Mouse (Mus musculus) midbrain, embryonic 12.5 days (tissue): ENCODE data around the gene Mphosph10. TPM values are rescaled to one million over a fixed set of nuclear protein-coding genes. Genes with fewer than 3 reads are reported as not detected.
A peak's percentile ranks its signal among the peaks of the same experiment; 100 is the strongest.

Experiments used
- ATAC-seq: fragments of 200-750 bp; cut with Nextera tagmentation; 2 replicates; pipeline ENCODE4 v1.8.0; 2017; ENCODE audit warnings: low read depth, moderate TSS enrichment, moderate library complexity; ENCODE audit not compliant: low FRiP score
- H3K27ac ChIP-seq: fragments of 300-500 bp; sonication (generic); replicated peaks from 2 replicates; pipeline ENCODE4 v1.5.1; 2016; ENCODE audit warnings: mild to moderate bottlenecking
- H3K27me3 ChIP-seq: fragments of 300-500 bp; sonication (generic); 2 replicates; pipeline ENCODE4 v1.6.1; 2016; ENCODE audit warnings: mild to moderate bottlenecking
- H3K36me3 ChIP-seq: fragments of 300-500 bp; sonication (generic); 2 replicates; pipeline ENCODE4 v1.6.1; 2016
- H3K4me1 ChIP-seq: fragments of 300-500 bp; sonication (generic); 2 replicates; pipeline ENCODE4 v1.6.1; 2016
- H3K4me2 ChIP-seq: fragments of 300-500 bp; sonication (generic); replicated peaks from 2 replicates; pipeline ENCODE4 v1.6.1; 2016; ENCODE audit warnings: mild to moderate bottlenecking, moderate library complexity
- H3K4me3 ChIP-seq: fragments of 300-500 bp; sonication (generic); 2 replicates; pipeline ENCODE4 v1.5.1; 2016; ENCODE audit warnings: mild to moderate bottlenecking
- H3K9ac ChIP-seq: fragments of 300-500 bp; sonication (generic); replicated peaks from 2 replicates; pipeline ENCODE4 v1.6.1; 2016; ENCODE audit warnings: mild to moderate bottlenecking, moderate library complexity
- H3K9me3 ChIP-seq: fragments of 300-500 bp; sonication (generic); 2 replicates; pipeline ENCODE4 v1.6.1; 2016; ENCODE audit warnings: mild to moderate bottlenecking
- WGBS: fragments of 180-500 bp; shearing (Covaris S2); methylation state at CpG from one replicate; pipeline ENCODE4 v1.1.7; 2016; 5-methylcytosine and 5-hydroxymethylcytosine counted together
- polyA plus RNA-seq: library from polyadenylated mRNA; unstranded; fragments of >200 nt; fragmentation: Nextera tagmentation; extraction: Ambion mirVana; gene quantifications from 2 replicates; pipeline ENCODE4 v1.2.1, GENCODE M21; 2016

The Mphosph10 gene
- polyA plus RNA-seq, 1 experiment from 2014 or later, result 42.2 TPM

GRCm38 (mm10) chr7:64371940-64372878 is 19.9 kb downstream of the Mphosph10 start:
- peaks cover 32% of the 10 kb centered on the region for H3K36me3 ChIP-seq
- H3K27me3 ChIP-seq, result no peaks in the 10 kb centered on the region
- H3K4me2 ChIP-seq, result no peak overlapping the region
- H3K27ac ChIP-seq, result no peak overlapping the region
- H3K9me3 ChIP-seq, result no peaks in the 10 kb centered on the region
- ATAC-seq, result no peak
- WGBS, result 92% methylated on average over 23 of the region's 23 CpGs
- no peak overlapping the region for H3K9ac ChIP-seq
- H3K4me3 ChIP-seq, result no peak overlapping the region
- peaks cover 10% of the 10 kb centered on the region for H3K4me1 ChIP-seq

GRCm38 (mm10) chr7:64369841-64370240 is 22.2 kb downstream of the Mphosph10 start:
- no peak overlapping the region for H3K4me2 ChIP-seq
- H3K27ac ChIP-seq, result no peak overlapping the region
- H3K9ac ChIP-seq, result no peak overlapping the region
- no peak for ATAC-seq
- H3K9me3 ChIP-seq, result no peaks in the 10 kb centered on the region
- no peaks in the 10 kb centered on the region for H3K27me3 ChIP-seq
- 93% methylated on average over 6 of the region's 6 CpGs for WGBS
- H3K4me1 ChIP-seq, result peaks cover 10% of the 10 kb centered on the region
- H3K36me3 ChIP-seq, result peaks cover 38% of the 10 kb centered on the region
- H3K4me3 ChIP-seq, result no peak overlapping the region

GRCm38 (mm10) chr7:64365863-64366262 is 26.2 kb downstream of the Mphosph10 start:
- H3K36me3 ChIP-seq, result peaks cover 73% of the 10 kb centered on the region
- H3K27me3 ChIP-seq, result no peaks in the 10 kb centered on the region
- no peak for ATAC-seq
- H3K9me3 ChIP-seq, result no peaks in the 10 kb centered on the region
- H3K27ac ChIP-seq, result no peak overlapping the region
- H3K9ac ChIP-seq, result no peak overlapping the region
- H3K4me3 ChIP-seq, result no peak overlapping the region
- 95% methylated on average over 5 of the region's 5 CpGs for WGBS
- no peak overlapping the region for H3K4me2 ChIP-seq
- H3K4me1 ChIP-seq, result no peaks in the 10 kb centered on the region

GRCm38 (mm10) chr7:64360586-64360945 is 31.5 kb downstream of the Mphosph10 start:
- Histone ChIP-seq H3K4me1 (no peaks in the 10 kb centered on the region), H3K36me3 (peaks cover 75% of the 10 kb centered on the region), H3K27ac (no peak overlapping the region), H3K9me3 (no peaks in the 10 kb centered on the region), H3K9ac (no peak overlapping the region), H3K4me2 (no peak overlapping the region), H3K4me3 (no peak overlapping the region), H3K27me3 (no peaks in the 10 kb centered on the region)
- 68% methylated on average over 3 of the region's 3 CpGs for WGBS
- no peak for ATAC-seq

GRCm38 (mm10) chr7:64359943-64360585 is 32.0 kb downstream of the Mphosph10 start:
- Histone ChIP-seq H3K4me2 (no peak overlapping the region), H3K4me3 (no peak overlapping the region), H3K9ac (no peak overlapping the region), H3K9me3 (no peaks in the 10 kb centered on the region), H3K27ac (no peak overlapping the region), H3K27me3 (no peaks in the 10 kb centered on the region), H3K36me3 (peaks cover 74% of the 10 kb centered on the region), H3K4me1 (no peaks in the 10 kb centered on the region)
- ATAC-seq, result no peak; the same call in 1 of the 2 replicates
- 91% methylated on average over 20 of the region's 20 CpGs for WGBS

GRCm38 (mm10) chr7:64358666-64359065 is 33.4 kb downstream of the Mphosph10 start:
- Histone ChIP-seq H3K27ac (no peak overlapping the region), H3K9ac (no peak overlapping the region), H3K27me3 (no peaks in the 10 kb centered on the region), H3K4me3 (no peak overlapping the region), H3K36me3 (peaks cover 63% of the 10 kb centered on the region), H3K9me3 (no peaks in the 10 kb centered on the region), H3K4me2 (no peak overlapping the region), H3K4me1 (peaks cover 7% of the 10 kb centered on the region; the same call in 1 of the 2 replicates)
- no peak for ATAC-seq
- WGBS, result 90% methylated on average over 6 of the region's 6 CpGs

- no peak overlapping the region for H3K9ac ChIP-seq
- no peak overlapping the region for H3K27ac ChIP-seq
- H3K36me3 ChIP-seq, result peaks cover 61% of the 10 kb centered on the region
- no peaks in the 10 kb centered on the region for H3K27me3 ChIP-seq
- WGBS, result 91% methylated on average over 9 of the region's 9 CpGs
- ATAC-seq, result no peak
- no peak overlapping the region for H3K4me2 ChIP-seq
- H3K9me3 ChIP-seq, result no peaks in the 10 kb centered on the region
- H3K4me1 ChIP-seq, result peaks cover 7% of the 10 kb centered on the region; the same call in 1 of the 2 replicates
- H3K4me3 ChIP-seq, result no peak overlapping the region
Observed at GRCm38 (mm10) chr7:64357405-64357804, 34.7 kb downstream of the Mphosph10 start.

GRCm38 (mm10) chr7:64356661-64357060 is 35.4 kb downstream of the Mphosph10 start:
- Histone ChIP-seq H3K27me3 (no peaks in the 10 kb centered on the region), H3K4me1 (peaks cover 7% of the 10 kb centered on the region; the same call in 1 of the 2 replicates), H3K9ac (no peak overlapping the region), H3K27ac (no peak overlapping the region), H3K36me3 (peaks cover 60% of the 10 kb centered on the region), H3K9me3 (no peaks in the 10 kb centered on the region), H3K4me2 (no peak overlapping the region), H3K4me3 (no peak overlapping the region)
- ATAC-seq, result no peak
- WGBS, result 92% methylated on average over 5 of the region's 5 CpGs

- H3K9ac ChIP-seq, result no peak overlapping the region
- 0 out of 2 replicates have a peak overlapping the region, but pooled peaks have one; percentile 1 for H3K27ac ChIP-seq
- peaks cover 7% of the 10 kb centered on the region; the same call in 1 of the 2 replicates for H3K4me1 ChIP-seq
- H3K36me3 ChIP-seq, result peaks cover 53% of the 10 kb centered on the region
- no peak for ATAC-seq
- no peaks in the 10 kb centered on the region for H3K27me3 ChIP-seq
- no peak overlapping the region for H3K4me3 ChIP-seq
- no peaks in the 10 kb centered on the region for H3K9me3 ChIP-seq
- no peak overlapping the region for H3K4me2 ChIP-seq
- WGBS, result 24% methylated on average over 14 of the region's 14 CpGs
Observed at GRCm38 (mm10) chr7:64354206-64354605, 37.9 kb downstream of the Mphosph10 start.

- H3K9ac ChIP-seq, result no peak overlapping the region
- WGBS, result 70% methylated on average over 4 of the region's 4 CpGs
- H3K27me3 ChIP-seq, result no peaks in the 10 kb centered on the region
- H3K4me2 ChIP-seq, result no peak overlapping the region
- H3K4me3 ChIP-seq, result no peak overlapping the region
- H3K4me1 ChIP-seq, result peaks cover 7% of the 10 kb centered on the region; the same call in 1 of the 2 replicates
- H3K27ac ChIP-seq, result peak overlapping the region; percentile 11; the same call in 1 of the 2 replicates
- H3K36me3 ChIP-seq, result peaks cover 38% of the 10 kb centered on the region
- ATAC-seq, result no peak
- H3K9me3 ChIP-seq, result no peaks in the 10 kb centered on the region
Observed at GRCm38 (mm10) chr7:64351087-64351486, 41.0 kb downstream of the Mphosph10 start.

- no peaks in the 10 kb centered on the region for H3K9me3 ChIP-seq
- H3K4me3 ChIP-seq, result no peak overlapping the region
- no peak overlapping the region for H3K9ac ChIP-seq
- no peak for ATAC-seq
- no peak overlapping the region for H3K4me2 ChIP-seq
- peaks cover 42% of the 10 kb centered on the region for H3K36me3 ChIP-seq
- no peak overlapping the region for H3K27ac ChIP-seq
- peaks cover 5% of the 10 kb centered on the region; the same call in 1 of the 2 replicates for H3K4me1 ChIP-seq
- 94% methylated on average over 15 of the region's 15 CpGs for WGBS
- no peaks in the 10 kb centered on the region for H3K27me3 ChIP-seq
Observed at GRCm38 (mm10) chr7:64349147-64349861, 42.8 kb downstream of the Mphosph10 start.
